Mouse (Mus musculus) 3T3-L1 (cell line): ENCODE data around the gene Olfr167.
"Not testable (repeated sequence)": the region's sequence is repeated elsewhere in the genome, so short reads cannot be mapped to it uniquely, and the experiment has no call there.

Experiments
- DNase-seq: peaks from one replicate; pipeline ENCODE4 v3.0.0-alpha.2; 2015; ENCODE audit warnings: low read depth, low spot score

Gene Olfr167

DNA sequence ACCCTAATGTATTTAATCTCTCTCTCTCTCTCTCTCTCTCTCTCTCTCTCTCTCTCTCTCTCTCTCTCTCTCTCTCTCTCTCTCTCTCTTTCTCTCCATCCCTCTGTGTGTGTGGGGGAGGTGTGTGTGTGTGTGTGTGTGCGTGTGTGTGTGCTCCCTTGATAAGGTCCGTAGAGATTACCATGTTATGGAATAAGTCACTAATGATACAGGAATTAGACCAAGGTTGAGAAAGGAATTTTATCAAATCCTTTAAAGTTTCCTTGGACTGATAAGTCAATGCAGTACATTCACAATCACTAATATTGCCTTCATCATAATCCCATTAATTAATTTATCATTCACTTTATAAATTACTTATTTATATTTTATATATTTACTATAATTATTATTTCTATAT lies at the start of gene Olfr167:
Gene Olfr167, minus strand, starts transcription at position 101 of the 400 bp plus-strand sequence.
- DNase-seq = no peak

DNA sequence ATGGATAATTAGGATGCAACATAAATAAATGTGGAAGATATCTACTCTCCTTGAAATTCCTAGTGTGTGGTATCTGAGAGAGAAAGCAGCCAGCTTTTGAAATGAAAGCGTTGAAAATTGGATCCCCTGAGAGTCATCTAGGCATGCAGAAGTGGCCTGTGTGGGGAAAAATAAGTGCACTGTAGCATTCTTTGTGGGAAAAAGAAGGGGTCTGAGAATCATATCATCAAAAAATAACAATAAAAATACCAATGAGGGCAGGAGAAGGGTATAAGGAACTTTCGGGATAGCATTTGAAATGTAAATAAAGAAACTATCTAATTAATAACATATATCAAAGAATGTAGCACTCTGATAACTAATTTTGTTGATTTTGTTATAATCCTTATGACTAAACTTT lies 49.6 kb upstream of the Olfr167 start, which contains the start of gene Olfr169:
Gene Olfr169, minus strand, starts transcription at position 101 of the 400 bp plus-strand sequence.
- DNase-seq = not testable (repeated sequence)

DNA sequence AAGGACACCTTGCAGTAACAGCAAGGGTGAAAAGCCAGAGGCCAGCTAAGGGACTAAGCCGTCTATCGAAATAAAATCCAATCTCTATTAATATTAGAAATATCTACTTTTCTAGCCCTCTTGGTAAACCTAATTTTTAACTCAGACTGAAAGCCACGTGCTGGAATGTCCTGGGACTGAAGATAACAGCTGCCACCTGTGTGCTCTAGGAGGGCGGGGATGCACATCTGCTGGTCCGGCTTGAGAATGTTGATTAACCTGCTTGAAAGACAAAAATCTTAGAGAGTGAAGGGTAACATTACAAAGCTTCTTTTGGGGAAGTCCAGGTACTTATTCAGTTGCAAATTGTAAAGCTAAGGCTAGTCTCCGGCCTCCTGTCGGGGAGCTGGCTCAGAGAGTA lies 31.4 kb upstream of the Olfr167 start:
- DNase-seq = not testable (repeated sequence)

DNA sequence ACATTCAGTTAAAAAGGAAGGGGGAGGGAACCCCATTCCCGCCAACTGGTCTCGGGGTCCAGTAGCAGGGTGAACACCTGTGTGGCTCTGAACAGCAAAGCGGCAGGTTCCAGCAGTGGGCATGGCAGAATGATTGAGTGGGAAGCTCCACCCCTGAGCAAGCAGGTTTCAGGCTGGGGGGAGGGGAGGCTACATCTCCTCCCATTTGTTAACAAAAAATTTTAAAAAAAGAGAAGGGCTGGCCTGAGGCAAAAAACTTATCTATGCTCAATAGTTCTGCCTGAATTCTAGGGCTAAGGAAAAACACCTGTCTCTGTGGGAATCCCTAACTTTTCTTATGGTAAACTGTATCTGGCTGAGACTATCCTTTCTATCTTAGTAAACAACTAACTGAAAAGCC lies 30.2 kb upstream of the Olfr167 start:
- DNase-seq = not testable (repeated sequence)

DNA sequence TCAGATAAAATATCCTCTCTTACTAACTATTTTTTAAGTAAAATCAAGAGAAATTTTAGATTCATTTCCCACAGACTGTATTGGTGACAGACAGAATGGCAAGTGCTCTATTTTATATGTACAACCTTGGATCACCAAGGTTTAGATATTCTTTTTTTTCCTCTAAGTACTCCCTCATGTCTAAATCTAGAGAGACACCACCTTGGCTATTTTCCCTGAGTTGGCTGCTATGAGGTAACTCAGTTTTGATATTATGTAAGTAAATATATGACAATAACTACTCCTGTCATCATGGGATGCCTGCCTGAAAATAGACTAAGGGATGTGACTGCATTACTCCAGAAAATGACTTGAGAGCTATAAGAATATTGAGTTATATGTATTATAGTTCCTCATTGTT lies 13.4 kb upstream of the Olfr167 start, which contains the start of gene Olfr168:
Gene Olfr168, minus strand, starts transcription at position 101 of the 400 bp plus-strand sequence.
- DNase-seq = no peak

DNA sequence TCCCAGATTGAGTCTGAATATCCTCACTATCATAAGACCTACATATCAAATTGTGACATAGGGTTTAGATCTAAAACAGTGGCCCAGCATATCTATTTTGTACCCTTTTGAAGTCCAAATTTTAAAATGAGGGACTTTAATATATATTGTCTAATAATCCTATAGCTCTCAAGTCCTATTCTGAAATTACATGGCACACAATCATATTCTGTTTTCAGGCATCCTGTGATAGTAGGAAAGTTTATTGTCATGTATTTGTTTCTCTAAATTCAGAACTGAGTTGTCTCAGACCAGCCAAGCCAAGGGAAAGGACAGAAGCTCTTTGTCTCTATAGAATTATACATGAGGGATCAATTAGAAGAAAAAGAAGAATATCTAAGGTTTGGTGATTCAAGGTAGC lies 38.7 kb downstream of the Olfr167 start, which contains the start of gene Olfr166:
Gene Olfr166, plus strand, starts transcription at position 301 of the 400 bp plus-strand sequence.
- no peak for DNase-seq

DNA sequence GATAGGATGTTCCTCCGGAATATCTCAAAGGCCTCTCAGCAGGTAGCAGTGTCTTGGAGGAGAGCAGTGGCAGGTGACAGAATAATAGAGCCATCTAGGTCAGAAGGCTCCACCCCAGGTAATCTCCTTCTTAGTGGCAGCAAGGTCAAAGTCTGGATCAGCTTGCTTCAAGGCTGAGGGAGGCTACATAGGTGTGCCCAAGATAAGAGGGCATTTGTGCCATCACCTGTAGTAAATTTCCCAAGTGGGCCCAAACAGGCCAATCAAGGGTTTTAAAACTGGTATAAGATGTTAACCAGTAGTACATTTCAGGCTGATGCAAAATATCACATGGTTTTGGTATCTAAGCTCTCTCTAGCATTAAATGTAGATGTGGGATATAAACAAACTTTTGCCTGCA lies 57.7 kb downstream of the Olfr167 start:
- no peak for DNase-seq
